19 mouse cellular contexts compared by ENCODE assay signal in the genomic region with DNA sequence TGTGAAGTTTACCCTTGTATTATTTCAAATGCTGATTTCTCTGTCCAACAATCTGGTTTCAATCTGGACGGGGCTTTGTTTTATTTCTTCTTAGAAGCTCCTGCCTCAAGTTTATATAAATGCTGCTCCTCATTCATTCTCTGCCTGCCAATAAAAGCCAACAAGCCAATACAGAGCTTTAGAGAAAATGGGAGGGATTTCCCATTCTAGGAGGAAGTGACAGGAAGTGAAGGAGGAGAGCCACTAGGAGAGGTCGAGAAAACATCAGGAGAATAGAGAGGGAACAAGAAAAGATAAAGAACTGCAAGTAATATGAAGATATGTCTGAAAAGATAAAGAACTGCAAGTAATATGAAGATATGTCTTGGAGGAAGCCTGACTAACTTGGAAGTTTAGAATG.
"Had no signal": no experiment of that assay in that cellular context is flagged by ENCODE, and none has a peak within 500 bp of the region (broad histone marks: within the 10 kb centered on the region; RNA-seq: fewer than 3 reads in every experiment).

No protein-coding gene starts in this region.

- H3K4me2 ChIP-seq: lung, embryonic 14.5 days; midbrain, embryonic 12.5 days; neural tube, embryonic 13.5 days; neural tube, embryonic 15.5 days had no signal

- H3K27me3 ChIP-seq: midbrain, embryonic 12.5 days; neural tube, embryonic 13.5 days; neural tube, embryonic 15.5 days had no signal

- H3K4me1 ChIP-seq: midbrain, embryonic 10.5 days; midbrain, embryonic 12.5 days had no signal

- ATAC-seq: midbrain, embryonic 16.5 days had no signal

- H3K9me3 ChIP-seq: midbrain, embryonic 12.5 days; neural tube, embryonic 13.5 days; neural tube, embryonic 15.5 days had no signal

- DNase-seq: lung, adult 18-20 months; lung, embryonic 14.5 days; lung, postnatal 10 days; lung, postnatal 4 days; midbrain, embryonic 14.5 days; retina, postnatal 1 day; right cerebral cortex, adult 18-20 months; right cerebral cortex, postnatal 25 days; right cerebral cortex, postnatal 4 days; spleen, adult 18-20 months; thymus, adult 18-20 months; thymus, postnatal 14 days; thymus, postnatal 36 days had no signal

- H3K4me3 ChIP-seq: midbrain, embryonic 10.5 days; midbrain, embryonic 12.5 days; myocyte; neural tube, embryonic 13.5 days; neural tube, embryonic 15.5 days had no signal

- H3K27ac ChIP-seq: midbrain, embryonic 10.5 days; midbrain, embryonic 12.5 days; neural tube, embryonic 13.5 days; neural tube, embryonic 15.5 days had no signal

- H3K9ac ChIP-seq: lung, embryonic 14.5 days; midbrain, embryonic 12.5 days; neural tube, embryonic 13.5 days; neural tube, embryonic 15.5 days had no signal
